Mouse (Mus musculus) erythroblast, embryonic 14.5 days (primary cell): ENCODE measurements around the gene Olfr464. TPM values are rescaled to one million over a fixed set of nuclear protein-coding genes. Genes with fewer than 3 reads are reported as not detected.
"Not testable (repeated sequence)": the region's sequence is repeated elsewhere in the genome, so short reads cannot be mapped to it uniquely, and the experiment has no call there.

Source experiments
- H3K27me3 ChIP-seq: 2 replicates; pipeline ENCODE4 v1.6.1; 2012; ENCODE audit warnings: inconsistent platforms; ENCODE audit not compliant: control insufficient read depth
- H3K36me3 ChIP-seq: 2 replicates; pipeline ENCODE4 v1.6.1; 2012; ENCODE audit warnings: mild to moderate bottlenecking, inconsistent platforms; ENCODE audit not compliant: control insufficient read depth
- H3K4me1 ChIP-seq: 2 replicates; pipeline ENCODE4 v1.6.1; 2012; ENCODE audit warnings: inconsistent platforms; ENCODE audit not compliant: control insufficient read depth
- H3K4me3 ChIP-seq: replicated peaks from 2 replicates; pipeline ENCODE3; 2012; ENCODE audit warnings: moderate library complexity, mild to moderate bottlenecking, inconsistent platforms
- H3K9me3 ChIP-seq: 2 replicates; pipeline ENCODE4 v1.6.1; 2012; ENCODE audit warnings: low read length, inconsistent platforms, mixed read lengths; ENCODE audit not compliant: control insufficient read depth
- GATA1 ChIP-seq: IDR thresholded peaks from 2 replicates; pipeline ENCODE4 v1.6.1; 2012; ENCODE audit warnings: low read length, inconsistent platforms, mixed read lengths
- TAL1 ChIP-seq: IDR thresholded peaks from 3 replicates; pipeline ENCODE4 v1.6.1; 2012; ENCODE audit warnings: low read length, inconsistent platforms, mixed read lengths
- polyA plus RNA-seq: library from polyadenylated mRNA; stranded (reverse); fragments of >175 nt; gene quantifications from 2 replicates; pipeline ENCODE4 v1.2.3, GENCODE M21; 2012

Olfr464 gene
- polyA plus RNA-seq, 1 experiment = not detected

GRCm38 (mm10) chr11:87875436-87875835 lies 45.3 kb downstream of the Olfr464 start, which contains the start of gene Epx:
TSS of gene Epx (minus strand) at chr11:87875536.
- H3K27me3 ChIP-seq = no peaks in the 10 kb centered on the region
- H3K4me1 ChIP-seq = no peaks in the 10 kb centered on the region
- TF ChIP-seq TAL1 (no peak), GATA1 (no peak)
- no peak within 1 kb of the TSS for H3K4me3 ChIP-seq
- H3K9me3 ChIP-seq = no peaks in the 10 kb centered on the region
- no peaks in the 10 kb centered on the region for H3K36me3 ChIP-seq

- Histone ChIP-seq H3K9me3 (no peaks in the 10 kb centered on the region), H3K4me1 (no peaks in the 10 kb centered on the region), H3K27me3 (no peaks in the 10 kb centered on the region), H3K36me3 (no peaks in the 10 kb centered on the region), H3K4me3 (no peak overlapping the region)
- TF ChIP-seq TAL1 = no peak
- TF ChIP-seq GATA1 = no peak
Observed at GRCm38 (mm10) chr11:87871766-87872165, 49.0 kb downstream of the Olfr464 start.

DNA sequence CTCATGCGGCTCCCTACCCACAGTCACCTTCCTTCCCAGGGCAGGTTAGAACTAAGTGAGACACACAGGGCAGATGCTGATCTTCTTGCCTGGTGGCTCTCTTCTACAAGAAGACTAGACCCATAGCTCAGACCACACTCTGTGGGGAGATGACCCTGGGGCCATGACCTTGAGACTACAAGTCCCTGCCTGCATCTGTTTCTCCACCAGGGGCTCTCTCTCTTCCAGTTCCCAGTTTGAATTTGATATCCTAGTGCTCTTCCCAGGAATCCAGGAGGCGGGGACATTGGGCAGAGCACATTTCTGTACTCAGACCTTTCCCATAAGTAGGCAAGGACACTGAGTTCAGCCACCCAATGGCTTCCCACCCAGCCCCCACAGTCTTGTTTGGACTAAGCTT lies 50.7 kb downstream of the Olfr464 start:
- Histone ChIP-seq H3K27me3 (no peaks in the 10 kb centered on the region), H3K4me3 (no peak overlapping the region), H3K9me3 (no peaks in the 10 kb centered on the region), H3K4me1 (no peaks in the 10 kb centered on the region), H3K36me3 (no peaks in the 10 kb centered on the region)
- no peak for TF ChIP-seq GATA1
- no peak for TF ChIP-seq TAL1

- not testable (repeated sequence) for H3K36me3 ChIP-seq, H3K4me3 ChIP-seq, H3K27me3 ChIP-seq, H3K9me3 ChIP-seq, H3K4me1 ChIP-seq
Observed at GRCm38 (mm10) chr11:87866891-87867290, 53.9 kb downstream of the Olfr464 start.

Other genes starting within 250 kb of the Olfr464 start
- 4.3 and 5.5 TPM in 2 replicates for gene Supt4a, start 183.4 kb downstream of the Olfr464 start, polyA plus RNA-seq
- 0.47 and 0.71 TPM in 2 replicates for gene Tspoap1, start 160.4 kb downstream of the Olfr464 start, polyA plus RNA-seq
- gene Mpo, start 127.4 kb downstream of the Olfr464 start, polyA plus RNA-seq = 3.6 and 4.5 TPM in 2 replicates
- not detected in 2 replicates for gene Lpo, start 92.7 kb downstream of the Olfr464 start, polyA plus RNA-seq
- 0.04 and 0.28 TPM in 2 replicates for gene Mks1, start 67.8 kb downstream of the Olfr464 start, polyA plus RNA-seq
- gene Epx, start 45.4 kb downstream of the Olfr464 start, polyA plus RNA-seq = 0.05 and 0.26 TPM in 2 replicates
- gene Olfr462, start 28.7 kb downstream of the Olfr464 start, polyA plus RNA-seq = not detected in 2 replicates
- 0.04 TPM in 1 of 2 replicates, not detected in the other for gene Olfr463, start 23.6 kb downstream of the Olfr464 start, polyA plus RNA-seq
- gene Dynll2, start 66.6 kb upstream of the Olfr464 start, polyA plus RNA-seq = 3.0 and 3.3 TPM in 2 replicates
- gene Srsf1, start 126.4 kb upstream of the Olfr464 start, polyA plus RNA-seq = 15.5 and 18.3 TPM in 2 replicates
- 0.24 and 0.38 TPM in 2 replicates for gene Vezf1, start 147.3 kb upstream of the Olfr464 start, polyA plus RNA-seq
- 0.05 and 0.13 TPM in 2 replicates for gene Cuedc1, start 177.1 kb upstream of the Olfr464 start, polyA plus RNA-seq